Mouse (Mus musculus) kidney, postnatal 14 days (tissue): ENCODE data around the gene Dpp10.

ENCODE experiments used
- DNase-seq: peaks from one replicate; pipeline ENCODE4 v3.0.0; 2022; ENCODE audit warnings: mixed read lengths

Dpp10 gene

DNA sequence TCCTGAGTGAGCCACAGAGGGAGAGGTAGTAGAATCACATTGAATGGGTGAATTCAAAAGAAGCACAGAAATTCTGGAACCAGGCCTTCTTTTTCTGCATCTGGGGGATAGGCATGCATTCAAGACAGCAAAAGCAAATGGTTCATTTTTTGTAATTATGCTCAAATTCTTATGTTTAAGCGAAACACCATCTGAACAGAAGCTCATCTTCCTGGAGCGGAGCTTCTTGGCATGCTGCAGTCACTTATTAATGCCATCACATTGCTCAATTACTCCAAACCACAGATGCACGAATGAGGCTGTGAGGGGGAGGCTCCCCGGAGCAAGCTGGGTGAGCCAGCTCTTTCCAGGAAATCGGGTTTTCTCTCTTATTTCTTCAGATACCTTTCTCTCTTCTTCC lies 142.7 kb downstream of the Dpp10 start:
- no peak for DNase-seq

- DNase-seq = no peak
These were observed 144.1 kb downstream of the Dpp10 start for GRCm38 (mm10) chr1:123901218-123901617.

GRCm38 (mm10) chr1:123887243-123887642 lies 158.1 kb downstream of the Dpp10 start:
- DNase-seq = no peak

- DNase-seq = no peak
These were observed 198.5 kb downstream of the Dpp10 start for GRCm38 (mm10) chr1:123846881-123847280.

- no peak for DNase-seq
These were observed 244.2 kb downstream of the Dpp10 start for GRCm38 (mm10) chr1:123801206-123801605.

DNA sequence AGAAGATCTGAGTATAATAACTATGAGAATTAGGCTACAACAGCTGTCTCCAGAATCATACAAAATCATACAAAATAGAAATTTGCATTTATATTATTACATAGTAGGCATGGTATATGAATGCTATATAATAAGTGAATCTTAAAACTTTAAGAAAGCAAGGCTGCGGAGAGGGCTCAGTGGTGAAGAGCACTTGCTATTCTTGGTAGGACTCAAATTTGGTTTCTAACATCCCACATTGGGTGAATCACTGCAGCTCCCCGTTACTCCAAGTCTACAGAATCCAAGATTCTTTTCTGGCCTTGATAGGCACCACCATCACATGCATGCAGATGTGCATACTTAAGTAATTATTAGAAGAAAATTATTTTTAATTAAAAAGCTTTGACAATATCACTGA lies 279.8 kb downstream of the Dpp10 start:
- DNase-seq = no peak

GRCm38 (mm10) chr1:123762272-123762671 lies 283.1 kb downstream of the Dpp10 start:
- DNase-seq = no peak

DNA sequence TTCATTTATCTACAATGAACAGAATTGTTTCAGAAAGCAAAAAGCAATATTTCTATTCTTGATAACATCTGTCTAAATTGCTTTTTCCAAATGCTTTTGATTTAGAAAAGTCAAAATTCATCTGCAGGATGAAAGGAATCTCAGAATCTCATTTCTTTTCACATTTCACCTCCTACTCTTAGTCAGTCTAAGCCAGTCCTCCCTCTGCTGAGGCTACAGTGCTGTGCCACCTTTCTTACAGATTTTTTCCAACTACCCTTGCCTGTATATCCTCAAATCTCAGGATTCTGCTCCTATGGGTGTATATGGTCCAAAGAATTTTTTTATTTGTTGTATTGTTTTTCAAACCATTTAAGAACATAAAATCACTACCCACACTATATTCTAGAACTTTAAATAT lies 289.3 kb downstream of the Dpp10 start:
- no peak for DNase-seq

DNA sequence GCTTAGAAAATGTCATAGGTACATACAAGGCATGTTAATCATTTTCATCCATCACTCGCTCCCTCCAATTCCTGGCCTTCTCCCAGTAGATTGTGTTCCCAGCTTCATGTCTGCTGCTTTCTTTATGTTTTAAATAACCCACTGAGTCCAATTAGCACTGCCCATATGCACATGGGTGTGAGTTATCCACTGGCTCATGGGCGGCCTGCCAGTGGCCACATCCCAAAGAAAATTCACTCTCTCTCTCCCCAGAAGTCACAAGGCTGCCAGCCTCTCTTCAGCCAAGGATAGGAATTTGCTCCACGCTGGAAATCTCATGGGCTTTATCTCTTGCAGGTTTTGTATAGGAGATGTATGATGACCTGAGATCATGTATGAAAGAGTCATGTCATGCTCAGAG lies 338.1 kb downstream of the Dpp10 start:
- no peak for DNase-seq

- no peak for DNase-seq
These were observed 386.9 kb downstream of the Dpp10 start for GRCm38 (mm10) chr1:123658409-123658808.

DNA sequence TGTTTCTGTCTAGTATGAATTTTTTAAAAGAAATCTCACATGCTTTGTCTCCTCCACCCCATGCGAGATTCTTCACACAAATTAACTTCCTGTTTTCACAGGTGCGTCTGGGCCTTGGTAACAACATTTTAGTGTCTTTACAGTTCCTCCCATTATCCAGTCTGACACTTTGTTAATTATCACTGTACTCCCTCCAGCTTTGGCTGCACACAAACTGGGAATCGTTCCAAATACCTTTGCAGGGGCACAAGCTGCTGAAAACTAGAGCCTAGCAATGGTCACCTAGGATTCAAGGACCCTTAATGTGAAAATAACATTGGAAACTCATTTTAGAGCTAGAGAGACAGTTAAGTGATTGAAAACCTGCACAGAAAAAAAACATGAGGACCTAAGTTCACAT lies 388.8 kb downstream of the Dpp10 start:
- DNase-seq = peak; percentile 14

DNA sequence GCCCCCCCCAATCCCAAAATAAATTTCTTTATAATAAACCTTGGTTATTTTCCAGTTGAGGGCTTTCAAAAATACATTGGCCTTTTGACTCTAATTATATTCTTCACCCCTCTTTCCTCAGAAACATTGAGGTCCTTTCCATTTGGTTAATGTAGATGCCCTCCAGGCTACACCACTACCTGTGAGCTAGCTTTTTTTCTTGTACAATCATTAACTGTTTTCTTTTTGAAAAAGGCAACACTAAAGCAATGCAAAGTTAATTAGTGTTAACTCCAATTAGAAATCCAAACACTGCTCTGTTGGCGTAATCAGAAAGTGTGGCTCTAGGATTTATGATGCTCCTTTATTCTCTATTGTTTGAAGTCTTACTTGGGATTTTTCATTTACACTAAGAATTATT lies 407.5 kb downstream of the Dpp10 start:
- DNase-seq = no peak

DNA sequence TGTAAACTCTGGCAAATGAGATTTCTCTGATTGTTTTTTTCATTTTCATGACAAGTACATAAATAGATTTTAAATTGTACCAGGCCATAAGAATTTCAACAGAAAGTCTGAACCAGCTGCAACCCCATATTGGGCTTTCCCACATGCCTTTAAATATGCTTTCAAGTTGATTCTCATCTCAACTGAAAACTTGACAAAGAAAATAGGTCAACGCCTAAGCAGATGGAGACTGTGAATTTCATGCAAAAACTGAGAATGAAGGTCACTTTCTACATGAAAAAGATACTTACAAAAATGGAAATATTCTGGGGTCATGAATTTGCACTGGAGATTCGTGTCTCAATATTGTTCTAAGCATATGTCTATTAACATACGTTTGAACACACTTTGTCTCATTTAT lies 417.1 kb downstream of the Dpp10 start:
- DNase-seq = no peak

DNA sequence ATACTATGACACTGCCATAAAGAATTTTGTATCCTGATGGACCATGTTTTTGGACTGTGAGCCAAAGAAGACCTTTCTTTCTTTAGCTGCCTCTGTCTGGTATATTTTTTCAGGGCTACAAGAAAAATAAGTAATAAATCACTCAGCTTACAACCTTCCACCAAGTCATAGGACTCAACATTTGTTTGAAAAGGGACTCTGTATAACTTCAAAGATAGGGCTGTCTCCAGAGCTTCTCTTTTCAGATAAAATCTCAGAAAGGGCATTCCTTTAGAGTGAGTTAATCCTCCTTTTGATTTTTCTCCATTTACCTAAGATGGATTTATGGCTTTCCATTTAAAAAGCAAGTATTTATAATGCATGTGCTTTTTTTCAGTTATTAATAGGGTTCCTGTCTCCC lies 460.5 kb downstream of the Dpp10 start:
- no peak for DNase-seq

DNA sequence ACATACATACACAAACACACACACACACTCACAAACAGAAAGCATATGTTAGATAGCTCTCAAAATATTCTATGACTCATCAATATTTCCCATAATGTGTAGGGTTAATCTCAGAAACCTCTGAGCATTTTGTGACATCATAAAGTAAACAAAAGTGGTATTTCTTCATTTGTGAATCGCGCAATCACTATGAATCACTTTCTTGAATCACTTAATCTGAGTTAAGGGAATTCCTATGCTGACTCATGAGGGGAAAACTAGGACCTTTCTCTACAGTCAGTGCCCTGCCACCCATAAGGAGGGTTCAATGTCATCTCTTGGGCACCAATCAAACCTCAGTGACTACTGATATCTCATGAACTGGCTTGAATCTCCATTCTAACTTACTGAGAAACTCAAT lies 465.2 kb downstream of the Dpp10 start:
- DNase-seq = no peak

DNA sequence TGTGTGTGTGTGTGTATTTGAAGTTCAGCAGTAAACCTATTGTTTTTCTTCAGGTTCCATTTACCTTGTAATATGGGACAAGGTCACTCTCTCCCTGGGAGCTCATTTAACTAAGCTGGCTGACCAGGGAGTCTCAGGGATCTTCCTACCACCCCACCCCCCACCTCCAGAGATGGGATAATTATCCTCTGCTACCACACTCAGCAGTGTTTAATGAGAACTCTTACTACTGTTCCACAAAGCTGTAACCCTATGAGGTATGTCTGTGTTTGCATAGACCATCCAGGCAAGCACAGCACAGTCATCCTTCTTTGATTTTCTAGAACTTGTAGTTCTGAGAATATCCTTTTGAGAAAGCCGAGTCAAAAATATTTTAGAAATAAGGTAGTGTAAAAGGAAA lies 471.6 kb downstream of the Dpp10 start:
- no peak for DNase-seq

DNA sequence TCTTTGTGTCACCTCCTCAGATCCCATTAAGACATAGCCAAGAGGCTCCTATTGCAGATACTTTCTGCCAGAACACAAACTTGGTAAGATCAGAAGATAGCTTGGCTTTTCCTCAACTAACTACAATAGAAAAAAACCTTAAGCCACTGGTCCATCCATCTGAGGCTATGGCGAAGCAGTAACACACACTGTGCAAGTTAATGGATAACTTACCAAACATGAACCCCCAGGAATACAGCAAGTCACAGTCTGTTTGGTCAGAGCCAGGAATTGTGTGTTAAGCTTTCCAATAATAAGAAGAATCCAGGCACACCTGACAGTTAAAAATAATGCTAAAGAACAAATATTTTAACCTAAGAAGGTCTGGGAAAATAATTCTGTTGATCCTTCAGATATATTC lies 502.9 kb downstream of the Dpp10 start:
- DNase-seq = peak; percentile 1

DNA sequence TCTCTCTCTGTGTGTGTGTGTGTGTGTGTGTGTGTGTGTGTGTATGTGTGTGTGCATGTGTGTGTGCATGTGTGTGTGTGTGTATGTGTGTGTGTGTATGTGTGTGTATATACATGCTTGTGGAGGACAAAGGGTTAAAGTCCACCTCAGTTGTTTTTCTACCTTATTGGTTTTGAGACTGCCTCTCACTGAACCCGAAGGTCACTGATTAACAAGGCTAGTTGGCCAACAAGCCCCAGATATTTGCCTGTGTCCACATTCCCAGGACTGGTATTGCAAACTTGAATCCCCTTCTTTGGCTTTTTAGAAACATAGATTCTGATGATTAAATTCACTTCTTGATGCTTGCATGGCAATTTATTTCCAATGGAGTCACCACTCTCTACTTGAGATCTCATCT lies 577.6 kb downstream of the Dpp10 start:
- peak; percentile 13 for DNase-seq

DNA sequence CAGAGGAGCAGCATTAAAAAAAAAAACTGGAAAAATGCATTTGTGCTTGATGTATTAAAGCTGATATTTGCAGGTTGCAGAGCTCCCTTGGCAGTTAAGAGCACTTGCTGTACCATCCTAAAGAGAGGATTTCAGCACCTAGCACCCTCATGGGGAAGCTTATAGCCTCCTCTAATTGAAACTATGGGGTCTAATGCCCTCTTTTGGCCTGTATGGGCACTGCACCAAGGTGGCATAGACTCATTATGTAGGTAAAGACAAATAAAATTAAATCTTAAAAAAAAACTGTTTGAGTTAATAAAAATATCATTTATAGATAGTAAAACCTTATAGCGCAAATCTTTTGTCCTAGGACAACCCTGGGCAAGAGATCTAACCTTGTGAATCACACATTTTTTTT lies 631.2 kb downstream of the Dpp10 start:
- DNase-seq = peak; percentile 8

DNA sequence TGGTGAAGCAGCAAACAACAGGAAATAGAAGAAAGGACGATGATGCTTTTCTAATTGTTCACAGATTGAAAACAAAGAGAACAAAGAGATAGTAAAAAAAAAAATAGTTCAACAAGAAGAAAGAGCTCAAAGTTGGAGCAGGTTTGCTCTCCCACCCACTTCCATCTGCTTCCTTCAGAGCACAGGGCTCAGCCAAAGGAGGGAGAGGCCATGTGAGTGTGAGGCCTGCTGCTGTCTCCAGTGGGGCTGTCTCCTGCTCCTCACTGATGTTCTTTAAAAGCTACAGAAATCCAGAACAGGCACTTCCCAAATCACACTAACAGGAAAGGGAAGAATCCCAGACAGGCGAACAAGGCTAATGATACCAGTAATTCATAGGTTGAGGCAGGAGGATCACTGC lies 694.1 kb downstream of the Dpp10 start:
- no peak for DNase-seq

GRCm38 (mm10) chr1:123337877-123338276 lies 707.5 kb downstream of the Dpp10 start:
- no peak for DNase-seq

GRCm38 (mm10) chr1:123316886-123317285 lies 728.5 kb downstream of the Dpp10 start:
- DNase-seq = peak; percentile 17
